Mouse (Mus musculus): ENCODE results near the gene Pard3b. TPM values are rescaled to one million over a fixed set of nuclear protein-coding genes. Genes with fewer than 3 reads are reported as not detected.

The Pard3b gene
- polyA plus RNA-seq, 1 experiment from 2014 or later = 21.4 TPM

- H3K27ac ChIP-seq = no peak overlapping the region
- ATAC-seq (replicated peaks; ENCODE audit: low FRiP score, low read depth) (no peak), DNase-seq (ENCODE audit: low spot score) (no peak)
- no peaks in the 10 kb centered on the region for H3K9me3 ChIP-seq (replicated peaks; ENCODE audit: low read length)
- no peak overlapping the region for H3K4me2 ChIP-seq (ENCODE audit: low read length)
- H3K9ac ChIP-seq (ENCODE audit: low read depth, low read length) = no peak overlapping the region
- no peak overlapping the region for H3K4me3 ChIP-seq (replicated peaks; ENCODE audit: low read depth, low read length)
- H3K36me3 ChIP-seq (ENCODE audit: insufficient read depth, low read length) = no peaks in the 10 kb centered on the region
- H3K4me1 ChIP-seq (replicated peaks; ENCODE audit: insufficient read depth, low read length) = no peaks in the 10 kb centered on the region
- WGBS = 42% methylated on average over 5 of the region's 5 CpGs
- no peaks in the 10 kb centered on the region for H3K27me3 ChIP-seq (ENCODE audit: insufficient read depth, low read length)
- TF ChIP-seq CTCF (IDR thresholded peaks at IDR 0.05; ENCODE audit: low read depth) = no peak
Measured at GRCm38 (mm10) chr1:62325237-62325636, 686.6 kb downstream of the Pard3b start.

GRCm38 (mm10) chr1:62327743-62328142 lies 689.1 kb downstream of the Pard3b start:
- WGBS = 88% methylated on average over 5 of the region's 5 CpGs
- no peaks in the 10 kb centered on the region for H3K9me3 ChIP-seq (replicated peaks; ENCODE audit: low read length)
- H3K4me2 ChIP-seq (ENCODE audit: low read length) = no peak overlapping the region
- no peak overlapping the region for H3K27ac ChIP-seq
- no peaks in the 10 kb centered on the region for H3K4me1 ChIP-seq (replicated peaks; ENCODE audit: insufficient read depth, low read length)
- H3K36me3 ChIP-seq (ENCODE audit: insufficient read depth, low read length) = no peaks in the 10 kb centered on the region
- H3K4me3 ChIP-seq (replicated peaks; ENCODE audit: low read depth, low read length) = no peak overlapping the region
- H3K27me3 ChIP-seq (ENCODE audit: insufficient read depth, low read length) = no peaks in the 10 kb centered on the region
- ATAC-seq (replicated peaks; ENCODE audit: low FRiP score, low read depth) (no peak), DNase-seq (ENCODE audit: low spot score) (no peak)
- no peak overlapping the region for H3K9ac ChIP-seq (ENCODE audit: low read depth, low read length)
- TF ChIP-seq CTCF (IDR thresholded peaks at IDR 0.05; ENCODE audit: low read depth) = no peak

- no peak for ATAC-seq (replicated peaks; ENCODE audit: low FRiP score, low read depth)
- no peak overlapping the region for H3K27ac ChIP-seq
- H3K27me3 ChIP-seq (ENCODE audit: insufficient read depth, low read length) = no peaks in the 10 kb centered on the region
- DNase-seq (ENCODE audit: low spot score) = peak; percentile 68
- H3K9ac ChIP-seq (ENCODE audit: low read depth, low read length) = no peak overlapping the region
- 36% methylated on average over 3 of the region's 3 CpGs for WGBS
- H3K4me1 ChIP-seq (replicated peaks; ENCODE audit: insufficient read depth, low read length) = no peaks in the 10 kb centered on the region
- no peak for TF ChIP-seq CTCF (IDR thresholded peaks at IDR 0.05; ENCODE audit: low read depth)
- no peak overlapping the region for H3K4me2 ChIP-seq (ENCODE audit: low read length)
- no peaks in the 10 kb centered on the region for H3K9me3 ChIP-seq (replicated peaks; ENCODE audit: low read length)
- H3K36me3 ChIP-seq (ENCODE audit: insufficient read depth, low read length) = no peaks in the 10 kb centered on the region
- no peak overlapping the region for H3K4me3 ChIP-seq (replicated peaks; ENCODE audit: low read depth, low read length)
Measured at GRCm38 (mm10) chr1:62328808-62329207, 690.2 kb downstream of the Pard3b start.

GRCm38 (mm10) chr1:62333016-62333415 lies 694.4 kb downstream of the Pard3b start:
- no peak overlapping the region for H3K27ac ChIP-seq
- TF ChIP-seq CTCF (IDR thresholded peaks at IDR 0.05; ENCODE audit: low read depth) = no peak
- 62% methylated on average over 2 of the region's 2 CpGs for WGBS
- H3K4me1 ChIP-seq (replicated peaks; ENCODE audit: insufficient read depth, low read length) = no peaks in the 10 kb centered on the region
- H3K9me3 ChIP-seq (replicated peaks; ENCODE audit: low read length) = no peaks in the 10 kb centered on the region
- ATAC-seq (replicated peaks; ENCODE audit: low FRiP score, low read depth) (no peak), DNase-seq (ENCODE audit: low spot score) (no peak)
- no peaks in the 10 kb centered on the region for H3K36me3 ChIP-seq (ENCODE audit: insufficient read depth, low read length)
- no peak overlapping the region for H3K9ac ChIP-seq (ENCODE audit: low read depth, low read length)
- H3K4me2 ChIP-seq (ENCODE audit: low read length) = no peak overlapping the region
- no peak overlapping the region for H3K4me3 ChIP-seq (replicated peaks; ENCODE audit: low read depth, low read length)
- no peaks in the 10 kb centered on the region for H3K27me3 ChIP-seq (ENCODE audit: insufficient read depth, low read length)

GRCm38 (mm10) chr1:62334196-62334595 lies 695.6 kb downstream of the Pard3b start:
- DNase-seq (ENCODE audit: low spot score) = no peak
- no peaks in the 10 kb centered on the region for H3K9me3 ChIP-seq (replicated peaks; ENCODE audit: low read length)
- H3K27me3 ChIP-seq (ENCODE audit: insufficient read depth, low read length) = no peaks in the 10 kb centered on the region
- WGBS = 61% methylated on average over 5 of the region's 5 CpGs
- no peak for TF ChIP-seq CTCF (IDR thresholded peaks at IDR 0.05; ENCODE audit: low read depth)
- no peak overlapping the region for H3K9ac ChIP-seq (ENCODE audit: low read depth, low read length)
- no peak for ATAC-seq (replicated peaks; ENCODE audit: low FRiP score, low read depth)
- no peaks in the 10 kb centered on the region for H3K36me3 ChIP-seq (ENCODE audit: insufficient read depth, low read length)
- no peak overlapping the region for H3K4me2 ChIP-seq (ENCODE audit: low read length)
- no peak overlapping the region for H3K27ac ChIP-seq
- H3K4me1 ChIP-seq (replicated peaks; ENCODE audit: insufficient read depth, low read length) = no peaks in the 10 kb centered on the region
- H3K4me3 ChIP-seq (replicated peaks; ENCODE audit: low read depth, low read length) = no peak overlapping the region

- no peak for DNase-seq (ENCODE audit: low spot score)
- Histone ChIP-seq H3K4me2 (ENCODE audit: low read length) (no peak overlapping the region), H3K27me3 (ENCODE audit: insufficient read depth, low read length) (no peaks in the 10 kb centered on the region), H3K4me1 (replicated peaks; ENCODE audit: insufficient read depth, low read length) (no peaks in the 10 kb centered on the region), H3K9ac (ENCODE audit: low read depth, low read length) (no peak overlapping the region), H3K36me3 (ENCODE audit: insufficient read depth, low read length) (no peaks in the 10 kb centered on the region), H3K27ac (no peak overlapping the region), H3K9me3 (replicated peaks; ENCODE audit: low read length) (no peaks in the 10 kb centered on the region), H3K4me3 (replicated peaks; ENCODE audit: low read depth, low read length) (no peak overlapping the region)
- TF ChIP-seq CTCF (IDR thresholded peaks at IDR 0.05; ENCODE audit: low read depth) = no peak
- 51% methylated on average over 1 of the region's 1 CpGs for WGBS
- no peak for ATAC-seq (replicated peaks; ENCODE audit: low FRiP score, low read depth)
Measured at GRCm38 (mm10) chr1:62340261-62340660, 701.6 kb downstream of the Pard3b start.

GRCm38 (mm10) chr1:62344286-62344685 lies 705.7 kb downstream of the Pard3b start:
- no peaks in the 10 kb centered on the region for H3K36me3 ChIP-seq (ENCODE audit: insufficient read depth, low read length)
- whole genome bisulfite sequencing = 82% methylated on average over 4 of the region's 4 CpGs
- no peaks in the 10 kb centered on the region for H3K9me3 ChIP-seq (replicated peaks; ENCODE audit: low read length)
- no peaks in the 10 kb centered on the region for H3K4me1 ChIP-seq (replicated peaks; ENCODE audit: insufficient read depth, low read length)
- H3K27ac ChIP-seq = no peak overlapping the region
- TF ChIP-seq CTCF (IDR thresholded peaks at IDR 0.05; ENCODE audit: low read depth) = no peak
- no peak for DNase-seq (ENCODE audit: low spot score)
- no peak overlapping the region for H3K4me3 ChIP-seq (replicated peaks; ENCODE audit: low read depth, low read length)
- no peak overlapping the region for H3K9ac ChIP-seq (ENCODE audit: low read depth, low read length)
- H3K4me2 ChIP-seq (ENCODE audit: low read length) = no peak overlapping the region
- H3K27me3 ChIP-seq (ENCODE audit: insufficient read depth, low read length) = no peaks in the 10 kb centered on the region
- no peak for ATAC-seq (replicated peaks; ENCODE audit: low FRiP score, low read depth)
